Mouse (Mus musculus) neural tube, embryonic 14.5 days (tissue): ENCODE results near the gene Cep104. TPM values are rescaled to one million over a fixed set of nuclear protein-coding genes. Genes with fewer than 3 reads are reported as not detected.

ENCODE experiments used
- ATAC-seq: fragments of 200-750 bp; cut with Nextera tagmentation; 2 replicates; pipeline ENCODE4 v1.8.0; 2017; ENCODE audit warnings: low read depth, mild to moderate bottlenecking, moderate TSS enrichment, moderate library complexity
- H3K27ac ChIP-seq: fragments of 300-500 bp; sonication (generic); 2 replicates; pipeline ENCODE4 v1.5.1; 2014; ENCODE audit warnings: low read depth, mild to moderate bottlenecking, control low read depth, low read length, moderate library complexity, mixed read lengths
- H3K27me3 ChIP-seq: fragments of 300-500 bp; sonication (generic); 2 replicates; pipeline ENCODE4 v1.6.1; 2014; ENCODE audit warnings: low read length; ENCODE audit not compliant: control insufficient read depth, insufficient read depth
- H3K36me3 ChIP-seq: fragments of 300-500 bp; sonication (generic); 2 replicates; pipeline ENCODE4 v1.6.1; 2014; ENCODE audit warnings: low read length, mixed read lengths; ENCODE audit not compliant: control insufficient read depth, insufficient read depth
- H3K4me1 ChIP-seq: fragments of 300-500 bp; sonication (generic); 2 replicates; pipeline ENCODE4 v1.6.1; 2014; ENCODE audit warnings: low read length; ENCODE audit not compliant: control insufficient read depth, insufficient read depth
- H3K4me2 ChIP-seq: fragments of 300-500 bp; sonication (generic); 2 replicates; pipeline ENCODE4 v1.6.1; 2014; ENCODE audit warnings: mild to moderate bottlenecking, low read depth, low read length, control low read depth
- H3K4me3 ChIP-seq: fragments of 300-500 bp; sonication (generic); 2 replicates; pipeline ENCODE4 v1.5.1; 2014; ENCODE audit warnings: low read depth, low read length, control low read depth, mixed read lengths
- H3K9ac ChIP-seq: fragments of 300-500 bp; sonication (generic); replicated peaks from 2 replicates; pipeline ENCODE4 v1.6.1; 2014; ENCODE audit warnings: low read depth, mild to moderate bottlenecking, control low read depth, low read length, mixed read lengths
- H3K9me3 ChIP-seq: fragments of 300-500 bp; sonication (generic); 2 replicates; pipeline ENCODE4 v1.6.1; 2016; ENCODE audit warnings: low read length; ENCODE audit not compliant: control insufficient read depth
- WGBS: fragments of 180-500 bp; shearing (Covaris S2); extraction: QIAGEN DNeasy Blood & Tissue Kit; methylation state at CpG from one replicate; pipeline ENCODE4 v1.1.7; 2014; 5-methylcytosine and 5-hydroxymethylcytosine counted together
- polyA plus RNA-seq: library from polyadenylated mRNA; unstranded; fragments of >200 nt; fragmentation: Nextera tagmentation; extraction: Ambion mirVana; gene quantifications from 2 replicates; pipeline ENCODE4 v1.2.1, GENCODE M21; 2014

Cep104 gene
- polyA plus RNA-seq, 1 experiment from 2014 or later = 18.4 TPM

DNA sequence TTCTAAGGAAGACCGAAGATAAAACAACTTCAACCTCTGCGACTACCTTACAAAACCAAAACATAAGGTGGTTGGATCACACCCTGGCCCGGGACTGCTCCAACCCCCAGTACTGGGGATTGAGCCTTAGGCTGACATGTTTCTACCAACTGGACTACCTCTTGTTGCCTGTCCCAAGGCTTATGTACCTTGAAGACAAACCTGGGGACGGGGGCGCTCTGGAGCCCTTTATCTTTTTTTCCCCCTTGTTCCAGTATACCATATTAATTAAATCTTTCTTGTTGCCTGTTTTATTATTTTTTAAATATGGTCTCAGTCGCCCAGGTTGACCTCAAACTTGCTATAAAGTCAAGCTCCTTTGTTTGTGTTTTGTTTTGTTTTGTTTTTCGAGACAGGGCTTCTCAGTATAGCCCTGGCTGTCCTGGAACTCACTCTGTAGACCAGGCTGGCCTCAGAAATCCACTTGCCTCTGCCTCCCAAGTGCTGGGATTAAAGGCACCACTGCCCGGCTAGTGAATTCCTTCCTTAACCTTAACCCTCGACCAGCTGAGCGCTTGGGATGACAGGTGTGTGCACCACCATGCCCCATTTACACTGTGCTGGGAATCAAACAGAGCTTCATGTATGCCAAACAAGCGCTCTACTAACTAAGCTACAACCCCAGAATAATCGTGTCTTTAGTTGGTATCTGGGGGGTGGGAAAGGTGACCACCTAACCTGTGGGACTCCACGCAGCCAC lies 36.1 kb downstream of the Cep104 start:
- ATAC-seq = peak; percentile 70
- H3K4me1 ChIP-seq = peaks cover 15% of the 10 kb centered on the region
- WGBS = 30% methylated on average over 13 of the region's 13 CpGs
- H3K27me3 ChIP-seq = no peaks in the 10 kb centered on the region
- 0 out of 2 replicates have a peak overlapping the region, but pooled peaks have one; percentile 28 for H3K27ac ChIP-seq
- H3K36me3 ChIP-seq = peaks cover 23% of the 10 kb centered on the region
- peak overlapping the region; percentile 99 for H3K4me2 ChIP-seq
- peak overlapping the region; percentile 66 for H3K4me3 ChIP-seq
- H3K9me3 ChIP-seq = no peaks in the 10 kb centered on the region
- H3K9ac ChIP-seq = peak overlapping the region; percentile 82

DNA sequence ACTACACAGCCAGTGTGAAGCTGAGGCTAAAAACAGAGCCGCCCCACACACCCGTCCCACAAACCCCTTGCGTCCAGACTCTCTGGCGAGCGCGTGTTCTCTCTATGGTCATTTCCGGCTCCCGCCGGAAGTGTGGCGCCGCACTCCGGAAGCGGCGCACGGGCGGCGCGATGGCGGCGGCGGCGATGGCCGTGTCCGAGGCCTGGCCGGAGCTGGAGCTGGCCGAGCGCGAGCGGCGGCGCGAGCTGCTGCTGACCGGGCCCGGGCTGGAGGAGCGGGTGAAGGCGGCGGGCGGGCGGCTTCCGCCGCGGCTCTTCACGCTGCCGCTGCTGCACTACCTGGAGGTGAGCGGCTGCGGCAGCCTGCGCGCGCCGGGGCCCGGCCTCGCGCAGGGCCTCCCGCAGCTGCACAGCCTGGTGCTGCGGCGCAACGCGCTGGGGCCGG lies 36.7 kb downstream of the Cep104 start, which contains the start of gene Lrrc47:
Gene Lrrc47 (plus strand): TSS at position 86 of the 444 bp plus-strand sequence.
- H3K9ac ChIP-seq = peak within 1 kb of the TSS; percentile 82
- peak within 1 kb of the TSS; percentile 44; the same call in 1 of the 2 replicates for H3K27ac ChIP-seq
- no peaks in the 10 kb centered on the region for H3K9me3 ChIP-seq
- peak; percentile 96 for ATAC-seq
- H3K36me3 ChIP-seq = peaks cover 18% of the 10 kb centered on the region
- no peaks in the 10 kb centered on the region for H3K27me3 ChIP-seq
- peak within 1 kb of the TSS; percentile 99 for H3K4me2 ChIP-seq
- 1% methylated on average over 59 of the region's 59 CpGs for WGBS
- H3K4me1 ChIP-seq = peaks cover 15% of the 10 kb centered on the region
- H3K4me3 ChIP-seq = peak within 1 kb of the TSS; percentile 66

DNA sequence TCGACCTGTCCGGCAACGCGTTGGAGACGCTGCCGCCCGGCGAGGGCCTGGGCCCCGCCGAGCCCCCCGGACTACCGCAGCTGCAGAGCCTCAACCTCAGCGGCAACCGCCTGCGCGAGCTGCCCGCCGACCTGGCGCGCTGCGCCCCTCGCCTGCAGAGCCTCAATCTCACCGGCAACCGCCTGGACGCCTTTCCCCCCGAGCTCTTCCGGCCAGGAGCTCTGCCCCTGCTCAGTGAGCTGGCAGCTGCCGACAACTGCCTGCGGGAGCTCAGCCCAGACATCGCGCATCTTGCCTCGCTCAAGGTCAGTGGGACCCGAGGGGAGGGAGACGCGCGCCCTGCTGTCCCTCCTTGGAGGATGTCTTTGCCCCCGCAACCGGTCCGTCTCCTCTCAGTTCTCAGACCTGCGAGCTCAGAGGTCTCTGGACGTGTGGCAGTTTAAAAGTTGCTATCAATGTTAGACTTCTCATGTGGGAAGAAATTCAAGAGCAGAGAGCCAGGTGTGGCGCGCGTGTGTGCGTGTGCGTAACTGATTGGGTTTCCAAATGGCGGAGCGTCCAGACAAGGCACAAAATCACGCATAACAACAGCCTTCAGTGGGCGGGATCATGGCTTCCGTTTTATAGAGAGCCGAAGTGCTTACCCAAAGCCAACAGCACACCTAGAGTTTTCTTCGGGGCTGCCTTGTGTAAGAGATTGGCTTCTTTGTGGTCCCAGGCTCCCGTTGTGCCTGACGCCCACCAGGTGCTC lies 37.3 kb downstream of the Cep104 start:
- no peaks in the 10 kb centered on the region for H3K27me3 ChIP-seq
- ATAC-seq = no peak
- H3K9me3 ChIP-seq = no peaks in the 10 kb centered on the region
- H3K36me3 ChIP-seq = peaks cover 17% of the 10 kb centered on the region
- peaks cover 15% of the 10 kb centered on the region for H3K4me1 ChIP-seq
- H3K27ac ChIP-seq = peak overlapping the region; percentile 44; the same call in 1 of the 2 replicates
- H3K4me2 ChIP-seq = peak overlapping the region; percentile 99
- WGBS = 2% methylated on average over 51 of the region's 55 CpGs
- H3K9ac ChIP-seq = peak overlapping the region; percentile 82
- H3K4me3 ChIP-seq = peak overlapping the region; percentile 66

DNA sequence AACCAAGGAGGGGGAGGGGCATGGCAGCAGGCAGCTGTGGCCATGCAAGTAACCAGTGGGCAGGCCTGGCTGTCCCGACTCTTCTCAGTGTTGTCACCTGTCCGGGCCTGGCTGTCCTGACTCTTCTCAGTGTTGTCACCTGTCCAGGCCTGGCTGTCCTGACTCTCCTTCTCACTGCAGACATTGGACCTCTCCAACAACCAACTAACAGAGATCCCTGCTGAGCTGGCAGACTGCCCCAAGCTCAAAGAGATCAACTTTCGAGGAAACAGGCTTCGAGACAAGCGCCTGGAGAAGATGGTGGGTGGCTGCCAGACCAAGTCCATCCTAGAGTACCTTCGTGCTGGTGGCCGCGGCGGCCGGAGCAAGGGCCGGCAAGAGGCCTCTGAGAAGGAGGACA lies 40.5 kb downstream of the Cep104 start:
- Histone ChIP-seq H3K9me3 (no peaks in the 10 kb centered on the region), H3K27ac (no peak overlapping the region), H3K4me2 (no peak overlapping the region), H3K36me3 (peaks cover 43% of the 10 kb centered on the region), H3K27me3 (no peaks in the 10 kb centered on the region), H3K4me1 (peaks cover 15% of the 10 kb centered on the region), H3K4me3 (no peak overlapping the region), H3K9ac (no peak overlapping the region)
- ATAC-seq = no peak
- WGBS = 95% methylated on average over 11 of the region's 11 CpGs

DNA sequence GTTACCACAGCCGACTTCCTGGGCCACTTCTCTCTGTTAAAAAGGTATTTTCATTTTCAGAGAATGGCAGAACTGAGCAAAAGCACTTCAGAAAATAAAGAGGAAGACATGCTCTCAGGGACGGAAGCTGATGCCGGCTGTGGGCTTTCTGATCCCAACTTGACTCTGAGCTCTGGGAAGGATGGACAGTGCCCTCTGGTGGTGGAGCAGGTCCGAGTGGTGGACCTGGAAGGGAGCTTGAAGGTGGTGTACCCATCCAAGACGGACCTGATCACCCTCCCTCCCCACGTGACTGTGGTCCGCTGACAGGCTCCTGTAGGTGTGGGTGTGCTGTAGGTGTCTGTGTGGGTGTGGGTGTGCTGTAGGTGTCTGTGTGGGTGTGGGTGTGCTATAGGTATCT lies 44.6 kb downstream of the Cep104 start:
- Histone ChIP-seq H3K27ac (no peak overlapping the region), H3K9ac (no peak overlapping the region), H3K9me3 (no peaks in the 10 kb centered on the region), H3K4me1 (0 out of 2 replicates have a peak, but pooled peaks cover 4% of the 10 kb centered on the region), H3K4me3 (no peak overlapping the region), H3K36me3 (peaks cover 57% of the 10 kb centered on the region), H3K4me2 (no peak overlapping the region), H3K27me3 (no peaks in the 10 kb centered on the region)
- no peak for ATAC-seq
- WGBS = 74% methylated on average over 7 of the region's 7 CpGs

DNA sequence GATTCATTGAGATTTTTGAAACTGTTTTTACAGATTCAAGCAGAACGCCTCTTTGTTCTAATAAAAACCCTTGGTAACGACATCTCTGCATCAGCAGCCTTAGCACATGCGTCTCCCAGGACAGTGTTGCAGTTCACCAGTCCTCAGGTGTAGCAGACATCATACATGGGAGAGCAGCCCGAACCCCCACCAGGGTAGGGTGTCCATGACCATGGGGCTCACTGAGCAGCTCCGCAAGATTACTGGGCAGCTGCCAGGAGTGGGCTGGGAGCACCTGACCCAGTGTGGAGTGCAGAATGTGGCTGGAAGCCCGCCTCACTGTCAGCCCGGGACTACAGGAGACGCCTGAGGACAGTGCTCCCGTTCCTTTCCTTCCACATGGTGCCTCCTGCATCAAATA lies 46.4 kb downstream of the Cep104 start:
- Histone ChIP-seq H3K27me3 (0 out of 2 replicates have a peak, but pooled peaks cover 2% of the 10 kb centered on the region), H3K4me3 (no peak overlapping the region), H3K9ac (no peak overlapping the region), H3K4me2 (no peak overlapping the region), H3K4me1 (peaks cover 12% of the 10 kb centered on the region; the same call in 1 of the 2 replicates), H3K9me3 (no peaks in the 10 kb centered on the region), H3K27ac (no peak overlapping the region), H3K36me3 (peaks cover 44% of the 10 kb centered on the region)
- no peak for ATAC-seq
- 92% methylated on average over 9 of the region's 9 CpGs for WGBS

DNA sequence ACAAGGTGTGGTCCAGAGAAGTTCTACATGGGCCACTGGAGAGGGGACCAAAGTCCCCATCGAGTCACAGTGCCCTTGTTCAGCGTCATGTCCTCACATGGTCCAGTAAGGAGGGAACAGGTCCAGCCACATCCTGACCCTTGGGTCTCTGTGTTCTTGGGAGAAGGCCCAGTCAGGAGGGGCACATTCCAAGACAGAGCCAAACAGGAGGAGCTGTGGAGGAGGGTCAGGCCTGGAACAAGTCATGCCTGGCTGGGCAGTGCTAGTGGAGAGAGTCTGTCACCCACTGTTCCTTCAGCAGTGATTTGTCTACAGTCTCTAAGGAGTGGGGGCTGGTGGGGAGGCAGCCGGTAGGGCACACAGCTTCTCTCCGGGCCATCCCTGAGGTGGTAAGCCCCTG lies 47.4 kb downstream of the Cep104 start:
- Histone ChIP-seq H3K4me1 (peaks cover 12% of the 10 kb centered on the region; the same call in 1 of the 2 replicates), H3K9me3 (no peaks in the 10 kb centered on the region), H3K27me3 (0 out of 2 replicates have a peak, but pooled peaks cover 2% of the 10 kb centered on the region), H3K36me3 (peaks cover 38% of the 10 kb centered on the region), H3K4me2 (no peak overlapping the region), H3K27ac (no peak overlapping the region), H3K9ac (no peak overlapping the region), H3K4me3 (no peak overlapping the region)
- no peak for ATAC-seq
- WGBS = 73% methylated on average over 4 of the region's 4 CpGs

DNA sequence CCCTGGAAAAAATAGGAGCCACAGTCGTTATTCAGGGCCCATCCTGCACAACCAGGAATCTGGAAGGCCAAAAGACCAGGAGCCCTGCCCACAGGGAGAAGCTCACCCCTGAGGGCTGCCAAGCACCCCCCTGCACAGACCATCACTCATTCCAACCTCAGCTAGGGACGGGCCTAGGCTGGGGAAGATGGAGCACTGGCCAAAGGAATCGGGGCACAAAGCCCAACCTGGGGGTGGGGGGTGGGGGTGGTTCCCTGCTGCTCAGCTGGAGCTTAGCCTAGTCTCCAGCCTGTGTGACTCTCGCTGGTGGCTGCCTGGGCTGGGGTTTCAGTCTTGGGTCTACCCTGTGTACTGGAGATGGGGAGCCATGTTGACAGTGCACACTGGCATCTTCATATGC lies 47.9 kb downstream of the Cep104 start:
- Histone ChIP-seq H3K4me1 (peaks cover 12% of the 10 kb centered on the region; the same call in 1 of the 2 replicates), H3K9me3 (no peaks in the 10 kb centered on the region), H3K9ac (no peak overlapping the region), H3K27me3 (0 out of 2 replicates have a peak, but pooled peaks cover 2% of the 10 kb centered on the region), H3K4me3 (no peak overlapping the region), H3K27ac (no peak overlapping the region), H3K36me3 (peaks cover 37% of the 10 kb centered on the region), H3K4me2 (no peak overlapping the region)
- no peak for ATAC-seq
- WGBS = 40% methylated on average over 4 of the region's 4 CpGs
